Mouse (Mus musculus): ENCODE measurements around the gene Tcam1. TPM values are rescaled to one million over a fixed set of nuclear protein-coding genes. Genes with fewer than 3 reads are reported as not detected.

Tcam1 gene
- total RNA-seq, 2 experiments from 2014 or later: 0.07 TPM; not detected in 1

- intact Hi-C loops (cut with DNase I): no loop called here
- DNase-seq: no peak
Observed at GRCm38 (mm10) chr11:106314333-106314812, 37.9 kb downstream of the Tcam1 start, which contains the start of gene Cd79b. Cd79b (minus strand) TSS chr11:106314762.

- intact Hi-C loops (cut with DNase I): no loop called here
- no peak for DNase-seq
Observed at GRCm38 (mm10) chr11:106316416-106316815, 39.9 kb downstream of the Tcam1 start.

GRCm38 (mm10) chr11:106317801-106318200 lies 41.3 kb downstream of the Tcam1 start:
- DNase-seq: no peak
- intact Hi-C loops (cut with DNase I): no loop called here

GRCm38 (mm10) chr11:106318406-106319366 lies 42.2 kb downstream of the Tcam1 start:
- DNase-seq: peak in 1 of 2 experiments; percentile 28
- intact Hi-C loops (cut with DNase I): no loop called here

GRCm38 (mm10) chr11:106324858-106325257 lies 48.4 kb downstream of the Tcam1 start:
- intact Hi-C loops (cut with DNase I): no loop called here

GRCm38 (mm10) chr11:106325566-106326206 lies 49.2 kb downstream of the Tcam1 start:
- intact Hi-C loops (cut with DNase I): loop anchor here (1.0 to 2.0 kb wide), 2 partner anchors 22 to 39 kb away; partner anchors contain the start of gene Prr29
- DNase-seq: peak; percentile 74 to 86

More at GRCm38 (mm10) chr11:106324858-106325257, 48.4 kb downstream of the Tcam1 start:
- no peak for DNase-seq

GRCm38 (mm10) chr11:106326475-106326874 lies 50.0 kb downstream of the Tcam1 start:
- DNase-seq: no peak
- intact Hi-C loops (cut with DNase I): loop anchor here (1.0 to 2.0 kb wide), 2 partner anchors 23 to 38 kb away; partner anchors contain the start of gene Prr29

GRCm38 (mm10) chr11:106328521-106328920 lies 52.0 kb downstream of the Tcam1 start:
- peak in 1 of 2 experiments; percentile 34 for DNase-seq
- intact Hi-C loops (cut with DNase I): no loop called here

- intact Hi-C loops (cut with DNase I): loop anchor here (1.0 kb wide), 1 partner anchor 63 kb away; no protein-coding TSS in a partner anchor
- DNase-seq: peak; percentile 60
Observed at GRCm38 (mm10) chr11:106329128-106329527, 52.7 kb downstream of the Tcam1 start.

- intact Hi-C loops (cut with DNase I): loop anchor here (1.0 kb wide), 1 partner anchor 63 kb away; no protein-coding TSS in a partner anchor
- DNase-seq: peak; percentile 57 to 63
Observed at GRCm38 (mm10) chr11:106329682-106330081, 53.2 kb downstream of the Tcam1 start.

GRCm38 (mm10) chr11:106332458-106332857 lies 56.0 kb downstream of the Tcam1 start:
- intact Hi-C loops (cut with DNase I): no loop called here
- DNase-seq: peak; percentile 50 to 62

GRCm38 (mm10) chr11:106334066-106334465 lies 57.6 kb downstream of the Tcam1 start:
- no peak for DNase-seq
- intact Hi-C loops (cut with DNase I): no loop called here

GRCm38 (mm10) chr11:106338029-106338428 lies 61.6 kb downstream of the Tcam1 start:
- intact Hi-C loops (cut with DNase I): no loop called here
- no peak for DNase-seq

Other genes with a start within 250 kb of the Tcam1 start
- 10 to 100 TPM; 54.6 to 57.6 TPM for gene Dcaf7, start 239.8 kb upstream of the Tcam1 start, total RNA-seq (2021)
- gene Taco1, start 210.6 kb upstream of the Tcam1 start, total RNA-seq (2021): 10 to 100 TPM; 49.4 to 50.1 TPM
- 10 to 100 TPM; 50.5 to 50.6 TPM for gene Map3k3, start 192.1 kb upstream of the Tcam1 start, total RNA-seq (2021)
- not detected for gene Gm10840, start 115.8 kb upstream of the Tcam1 start, total RNA-seq (2021)
- 10 to 100 TPM; 13.6 to 14.1 TPM for gene Limd2, start 115.8 kb upstream of the Tcam1 start, total RNA-seq (2021)
- 10 to 100 TPM; 11.1 to 12.9 TPM for gene Strada, start 74.5 kb upstream of the Tcam1 start, total RNA-seq (2021)
- gene Ccdc47, start 60.3 kb upstream of the Tcam1 start, total RNA-seq (2021): 10 to 100 TPM; 79.9 to 83.2 TPM
- gene Ddx42, start 59.7 kb upstream of the Tcam1 start, total RNA-seq (2021): 10 to 100 TPM; 37.3 to 38.8 TPM
- 10 to 100 TPM; 22.3 to 24.7 TPM for gene Ftsj3, start 20.6 kb upstream of the Tcam1 start, total RNA-seq (2021)
- 100 to 1,000 TPM; 107 to 109 TPM for gene Psmc5, start 20.5 kb upstream of the Tcam1 start, total RNA-seq (2021)
- gene Smarcd2, start 3.7 kb upstream of the Tcam1 start, total RNA-seq (2021): 10 to 100 TPM; 28.1 to 28.4 TPM
- gene Gh, start 25.2 kb downstream of the Tcam1 start, total RNA-seq (2021): not detected
- 1 to 10 TPM; 2.3 to 3.1 TPM for gene Cd79b, start 38.1 kb downstream of the Tcam1 start, total RNA-seq (2021)
- gene Scn4a, start 76.6 kb downstream of the Tcam1 start, total RNA-seq (2021): 1 to 10 TPM; 3.2 to 3.6 TPM
- under 1 TPM; 0.31 to 0.64 TPM for gene Prr29, start 88.8 kb downstream of the Tcam1 start, total RNA-seq (2021)
- 10 to 100 TPM; 57.1 to 67.0 TPM for gene Icam2, start 111.4 kb downstream of the Tcam1 start, total RNA-seq (2021)
- gene Ern1, start 211.2 kb downstream of the Tcam1 start, total RNA-seq (2021): 10 to 100 TPM in 1 of 2 experiments, 1 to 10 TPM in 1; 8.9 to 10.5 TPM